Mouse (Mus musculus) cerebellum, postnatal 25 days (tissue): ENCODE measurements around the gene Dus1l.
A peak's percentile ranks its signal among the peaks of the same experiment; 100 is the strongest.
"Not testable (repeated sequence)": the region's sequence is repeated elsewhere in the genome, so short reads cannot be mapped to it uniquely, and the experiment has no call there.

Source experiments
- DNase-seq, 2 experiments: peaks; one replicate each; pipeline ENCODE4 v3.0.0; 2021; ENCODE audit warnings: mixed read lengths in 2 of 2

Dus1l gene

GRCm38 (mm10) chr11:120775774-120776469 is 20.3 kb downstream of the Dus1l start:
- peak; percentile 97 to 99 for DNase-seq

- no peak for DNase-seq
Measured at GRCm38 (mm10) chr11:120773463-120774190, 22.6 kb downstream of the Dus1l start.

- no peak for DNase-seq
Measured at GRCm38 (mm10) chr11:120772749-120773148, 23.5 kb downstream of the Dus1l start.

GRCm38 (mm10) chr11:120768206-120768605 is 28.0 kb downstream of the Dus1l start:
- no peak for DNase-seq

- not testable (repeated sequence) for DNase-seq
Measured at GRCm38 (mm10) chr11:120767023-120767422, 29.2 kb downstream of the Dus1l start.

- DNase-seq: not testable (repeated sequence)
Measured at GRCm38 (mm10) chr11:120763121-120763999, 32.8 kb downstream of the Dus1l start.

GRCm38 (mm10) chr11:120762672-120763041 is 33.5 kb downstream of the Dus1l start, which contains the start of gene Hmga1b:
Gene Hmga1b (plus strand): TSS chr11:120762794.
- not testable (repeated sequence) for DNase-seq

- DNase-seq: no peak
Measured at GRCm38 (mm10) chr11:120761811-120762671, 34.2 kb downstream of the Dus1l start.

GRCm38 (mm10) chr11:120760236-120760635 is 36.0 kb downstream of the Dus1l start:
- DNase-seq: no peak

GRCm38 (mm10) chr11:120751606-120752005 is 44.6 kb downstream of the Dus1l start:
- no peak for DNase-seq

- peak; percentile 15 to 39 for DNase-seq
Measured at GRCm38 (mm10) chr11:120749430-120749829, 46.8 kb downstream of the Dus1l start.

- no peak for DNase-seq
Measured at GRCm38 (mm10) chr11:120747974-120748373, 48.2 kb downstream of the Dus1l start.

- no peak for DNase-seq
Measured at GRCm38 (mm10) chr11:120744121-120744701, 52.0 kb downstream of the Dus1l start.

- no peak for DNase-seq
Measured at GRCm38 (mm10) chr11:120740981-120741380, 55.2 kb downstream of the Dus1l start.
